Mouse (Mus musculus): ENCODE results near the gene Ptrhd1.

Ptrhd1 gene

DNA sequence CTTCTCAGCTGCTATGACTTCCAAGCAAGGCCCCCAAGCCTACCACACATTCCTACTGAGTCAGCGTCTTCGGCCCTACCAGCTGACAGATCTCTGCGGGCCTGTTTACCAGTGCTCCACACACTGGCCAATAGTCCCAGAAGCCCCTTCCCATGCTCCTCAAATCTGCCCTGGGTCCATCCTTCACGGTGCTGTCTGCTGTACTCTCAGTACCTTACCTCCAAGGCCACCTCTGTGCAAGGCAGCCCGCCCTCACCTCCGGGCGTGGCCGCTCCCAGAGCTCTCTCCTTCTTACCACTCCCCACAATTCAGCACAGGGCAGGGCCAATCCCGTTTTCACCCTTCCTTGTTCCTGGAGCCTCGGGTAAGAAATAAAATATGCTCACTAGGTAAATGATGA is 11.9 kb downstream of the Ptrhd1 start:
- DNase-seq (ENCODE audit: low spot score), result no peak

- DNase-seq (ENCODE audit: low spot score), result no peak
These were observed 16.0 kb downstream of the Ptrhd1 start for GRCm38 (mm10) chr12:4249786-4250185.

DNA sequence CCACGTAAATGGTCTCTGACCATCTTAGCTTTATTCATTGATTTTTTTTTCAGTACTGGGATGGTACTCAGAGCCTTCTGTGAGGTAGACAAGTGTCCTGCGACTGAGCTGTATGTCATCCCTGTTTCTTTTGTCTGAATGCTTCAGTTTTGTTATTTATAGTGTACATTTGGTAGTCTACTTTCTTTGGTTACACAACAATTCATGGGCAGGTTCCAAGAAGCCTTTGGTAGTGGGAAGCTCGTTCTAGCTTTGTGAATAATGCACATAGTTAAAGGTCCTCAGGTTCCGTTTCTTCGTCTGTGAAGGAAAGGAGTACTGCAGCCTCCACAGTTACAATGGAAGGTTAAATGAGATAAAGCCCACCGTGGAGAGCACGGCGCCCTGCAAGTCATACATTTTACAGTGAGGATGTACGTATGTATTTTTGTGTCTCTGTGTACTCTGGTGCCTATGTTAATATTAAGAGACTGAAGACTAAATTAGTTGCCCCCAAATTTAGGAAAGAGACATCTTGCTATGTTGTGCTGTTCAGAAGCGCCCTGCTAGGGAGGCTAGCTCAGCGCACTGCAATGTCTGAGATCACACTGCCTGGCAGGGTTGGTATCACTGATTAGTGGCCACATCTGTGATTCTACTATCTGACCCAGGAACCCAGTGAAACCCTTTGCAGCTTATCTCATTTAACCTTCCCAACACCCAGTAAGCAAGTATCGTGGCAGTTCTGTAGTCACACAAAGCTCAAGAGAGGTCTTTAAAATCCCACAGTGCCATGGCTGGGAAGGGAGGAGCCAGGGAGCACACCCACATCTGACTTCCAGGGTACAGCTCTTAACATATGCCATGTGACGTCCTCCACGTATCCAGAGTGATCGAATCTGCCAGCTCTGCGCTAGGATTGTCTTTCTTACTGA is 19.2 kb downstream of the Ptrhd1 start:
- DNase-seq (ENCODE audit: low spot score), result no peak

- no peak for DNase-seq (ENCODE audit: low spot score)
These were observed 33.9 kb downstream of the Ptrhd1 start for GRCm38 (mm10) chr12:4267765-4268164.

GRCm38 (mm10) chr12:4271078-4271477 is 37.3 kb downstream of the Ptrhd1 start:
- DNase-seq (ENCODE audit: low spot score), result no peak

GRCm38 (mm10) chr12:4278978-4279755 is 45.3 kb downstream of the Ptrhd1 start:
- no peak for DNase-seq (ENCODE audit: low spot score)

DNA sequence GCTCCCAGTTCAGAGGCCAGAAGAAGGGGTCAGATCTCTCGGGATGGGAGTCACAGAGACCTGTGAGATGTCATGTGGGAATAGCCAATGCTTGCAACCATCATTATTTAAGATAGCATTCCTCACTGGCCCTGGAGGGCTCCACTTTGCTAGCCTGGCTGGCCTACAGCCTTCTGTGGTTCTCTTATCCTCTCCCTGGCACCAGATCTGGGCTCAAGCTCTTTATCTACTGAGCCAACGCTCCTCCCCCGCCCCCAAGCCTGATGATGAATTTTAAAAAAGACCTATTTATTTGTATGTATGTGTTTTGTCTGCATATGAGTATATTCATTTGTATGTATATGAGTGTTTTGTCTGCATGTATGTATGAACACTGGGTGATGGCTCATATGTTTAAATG is 46.1 kb downstream of the Ptrhd1 start:
- DNase-seq (ENCODE audit: low spot score), result no peak

GRCm38 (mm10) chr12:4285186-4285585 is 51.4 kb downstream of the Ptrhd1 start:
- DNase-seq (ENCODE audit: low spot score), result no peak
